7 mouse cellular contexts compared by ENCODE assay signal in the genomic region with DNA sequence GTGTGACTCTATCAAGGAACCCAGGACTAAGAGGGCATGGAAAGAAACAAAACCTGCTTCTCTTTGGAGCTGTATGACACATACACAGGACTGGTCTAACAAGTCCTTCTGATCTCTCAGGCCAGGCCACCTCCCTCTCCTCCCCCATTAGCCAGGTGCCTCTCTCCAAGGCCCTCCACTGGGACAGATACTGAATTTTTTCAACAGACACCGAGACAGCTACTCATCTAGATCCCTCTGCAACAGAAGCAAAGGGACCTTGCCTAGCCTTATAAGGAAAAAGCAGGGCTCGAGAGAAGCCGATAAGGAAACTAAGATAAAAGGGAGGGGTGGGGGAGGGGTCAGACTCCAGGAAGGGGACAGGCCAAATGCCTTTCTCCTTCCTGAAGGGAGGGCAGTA. TPM values are rescaled to one million over a fixed set of nuclear protein-coding genes. Genes with fewer than 3 reads are reported as not detected.
DNase-seq lines count a peak whose midpoint lies in the region; ATAC-seq and TF ChIP-seq lines count a peak whose summit lies in the region.

No protein-coding gene starts in this region.

- H3K36me3 ChIP-seq in kidney, embryonic 16.5 days (ENCODE audit: insufficient read depth, low read length) = no peaks in the 10 kb centered on the region
- H3K36me3 ChIP-seq in small intestine, adult 2 months (ENCODE audit: control insufficient read depth, insufficient read depth, low read length) = peaks cover 12% of the 10 kb centered on the region

- peak; percentile 69 for DNase-seq in ovary, adult 18-20 months (ENCODE audit: low spot score)
- DNase-seq in ovary, postnatal 14 days (ENCODE audit: low spot score) = no peak
- DNase-seq in embryo, embryonic 10.5 days (ENCODE audit: low spot score) = peak; percentile 74
- DNase-seq in layer of hippocampus, adult 18-20 months (ENCODE audit: low spot score in 2 of 2) = no peak
- DNase-seq in retina, embryonic 14.5 days (ENCODE audit: low spot score) = no peak

- peak overlapping the region; percentile 6; the same call in 1 of the 2 replicates for H3K9ac ChIP-seq in kidney, embryonic 16.5 days (replicated peaks; ENCODE audit: low read length)

- peak; percentile 12; the same call in 1 of the 2 replicates for ATAC-seq in kidney, embryonic 16.5 days (ENCODE audit: low FRiP score, low TSS enrichment)

- peak overlapping the region; percentile 1; the same call in 1 of the 2 replicates for H3K4me3 ChIP-seq in kidney, embryonic 16.5 days (ENCODE audit: low read length)
- peak overlapping the region; percentile 28; the same call in 1 of the 2 replicates for H3K4me3 ChIP-seq in small intestine, adult 2 months (ENCODE audit: low read depth, low read length)

- 4% methylated on average over 3 of the region's 3 CpGs for WGBS in kidney, embryonic 16.5 days
- 2% methylated on average over 3 of the region's 3 CpGs for WGBS in small intestine, adult 2 months

- peak overlapping the region; percentile 76 for H3K27ac ChIP-seq in kidney, embryonic 16.5 days (ENCODE audit: low read length)
- peak overlapping the region; percentile 98 for H3K27ac ChIP-seq in small intestine, adult 2 months (ENCODE audit: insufficient read depth, low read depth, low read length)

- peaks cover 62% of the 10 kb centered on the region for H3K4me1 ChIP-seq in kidney, embryonic 16.5 days (ENCODE audit: insufficient read depth, low read length)
- H3K4me1 ChIP-seq in small intestine, adult 2 months (ENCODE audit: control insufficient read depth, insufficient read depth, insufficient read length, low read length) = peaks cover 34% of the 10 kb centered on the region; the same call in 1 of the 2 replicates

- H3K4me2 ChIP-seq in kidney, embryonic 16.5 days (replicated peaks; ENCODE audit: low read depth, low read length) = peak overlapping the region; percentile 35

- TF ChIP-seq CTCF in small intestine, adult 2 months (IDR thresholded peaks at IDR 0.05; ENCODE audit: extremely low read depth, insufficient read length, insufficient replicate concordance, low read depth, low read length) = no peak

- no peaks in the 10 kb centered on the region for H3K27me3 ChIP-seq in kidney, embryonic 16.5 days (ENCODE audit: insufficient read depth, low read length)
- no peaks in the 10 kb centered on the region for H3K27me3 ChIP-seq in small intestine, adult 2 months (ENCODE audit: control insufficient read depth, insufficient read depth, low read length)

- H3K9me3 ChIP-seq in kidney, embryonic 16.5 days (ENCODE audit: low read length) = no peaks in the 10 kb centered on the region

- TF ChIP-seq POLR2A in small intestine, adult 2 months (IDR thresholded peaks at IDR 0.05; ENCODE audit: low read depth, low read length) = no peak

RNA-seq across cellular contexts. Expression of a gene that starts 17.6 kb away (rescaled TPM):
- 55.7 and 59.3 TPM in 2 replicates for polyA plus RNA-seq in kidney, embryonic 16.5 days (2015; fragmentation: Nextera tagmentation; extraction: Ambion mirVana)
- polyA plus RNA-seq in small intestine, adult 2 months (2012; rRNA removed) = 29.0 and 80.2 TPM in 2 replicates
- 10 to 100 TPM; 38.2 to 48.0 TPM for total RNA-seq in layer of hippocampus, adult 18-20 months (2021)

RNA-seq across cellular contexts. Expression of a gene that starts 25.9 kb away (rescaled TPM):
- 0.14 and 0.22 TPM in 2 replicates for polyA plus RNA-seq in kidney, embryonic 16.5 days (2015; fragmentation: Nextera tagmentation; extraction: Ambion mirVana)
- polyA plus RNA-seq in small intestine, adult 2 months (2012; rRNA removed) = not detected in 2 replicates
- not detected for total RNA-seq in layer of hippocampus, adult 18-20 months (2021)

RNA-seq across cellular contexts. Expression of a gene that starts 37.6 kb away (rescaled TPM):
- 304 and 332 TPM in 2 replicates for polyA plus RNA-seq in kidney, embryonic 16.5 days (2015; fragmentation: Nextera tagmentation; extraction: Ambion mirVana)
- polyA plus RNA-seq in small intestine, adult 2 months (2012; rRNA removed) = 42.8 and 47.3 TPM in 2 replicates
- total RNA-seq in layer of hippocampus, adult 18-20 months (2021) = 10 to 100 TPM; 22.6 to 25.0 TPM

RNA-seq across cellular contexts. Expression of a gene that starts 44.8 kb away (rescaled TPM):
- not detected in 2 replicates for polyA plus RNA-seq in kidney, embryonic 16.5 days (2015; fragmentation: Nextera tagmentation; extraction: Ambion mirVana)
- not detected in 2 replicates for polyA plus RNA-seq in small intestine, adult 2 months (2012; rRNA removed)
- total RNA-seq in layer of hippocampus, adult 18-20 months (2021) = 1 to 10 TPM; 2.4 to 7.2 TPM

RNA-seq across cellular contexts. Expression of a gene that starts 45.2 kb away (rescaled TPM):
- polyA plus RNA-seq in kidney, embryonic 16.5 days (2015; fragmentation: Nextera tagmentation; extraction: Ambion mirVana) = 39.2 and 42.6 TPM in 2 replicates
- polyA plus RNA-seq in small intestine, adult 2 months (2012; rRNA removed) = 2.7 and 5.1 TPM in 2 replicates
- 10 to 100 TPM; 33.9 to 34.4 TPM for total RNA-seq in layer of hippocampus, adult 18-20 months (2021)

Comparison
In these comparisons a context has a peak if more than half of its experiments do, and no peak if none do; other contexts are left out.
1. DNase-seq: peak in ovary, adult 18-20 months (single experiment) and embryo, embryonic 10.5 days (single experiment); none in ovary, postnatal 14 days (single experiment), layer of hippocampus, adult 18-20 months (0 of 2) and retina, embryonic 14.5 days (single experiment).